Mouse (Mus musculus): ENCODE data around the gene Foxi2. TPM values are rescaled to one million over a fixed set of nuclear protein-coding genes. Genes with fewer than 3 reads are reported as not detected.

Gene Foxi2
- total and polyA plus RNA-seq, 3 experiments, result not detected

- DNase-seq (ENCODE audit: extremely low read depth), result no peak
Observed at GRCm38 (mm10) chr7:135452366-135452765, 42.3 kb downstream of the Foxi2 start.

GRCm38 (mm10) chr7:135453690-135454089, 43.6 kb downstream of the Foxi2 start:
- no peaks in the 10 kb centered on the region for H3K9me3 ChIP-seq (replicated peaks; ENCODE audit: low read length)
- H3K9ac ChIP-seq (ENCODE audit: insufficient read depth, low read depth), result no peak overlapping the region
- in situ Hi-C loops (cut with MboI; ENCODE audit: low pct_ligation_motif_present, low pct_unique_long_range_greater_than_20kb, low sequenced_read_pairs), result no loop called here
- H3K4me3 ChIP-seq (replicated peaks in 1 of 3; ENCODE audit: low read depth in 2 of 3, low read length in 2 of 3, poor library complexity in 1 of 3), result no peak overlapping the region
- DNase-seq (ENCODE audit: extremely low read depth), result no peak
- H3K4me2 ChIP-seq (ENCODE audit: insufficient read depth, low read depth, poor library complexity, severe bottlenecking), result no peak overlapping the region
- H3K27me3 ChIP-seq (replicated peaks), result peaks cover 90% of the 10 kb centered on the region
- H3K36me3 ChIP-seq (replicated peaks in 1 of 2; ENCODE audit: control insufficient read depth in 1 of 2, insufficient read depth in 1 of 2, low read length in 1 of 2), result no peaks in the 10 kb centered on the region
- dilution Hi-C loops (cut with MboI; ENCODE audit: extremely low pct_ligation_motif_present, extremely low pct_unique_long_range_greater_than_20kb, low sequenced_read_pairs), result no loop called here
- H3K4me1 ChIP-seq (ENCODE audit: control insufficient read depth in 1 of 2, insufficient read depth in 2 of 2), result no peaks in the 10 kb centered on the region
- TF ChIP-seq BHLHE40 (IDR thresholded peaks at IDR 0.05; ENCODE audit: low read depth, low read length), result no peak
- TF ChIP-seq PAX5 (IDR thresholded peaks at IDR 0.05; ENCODE audit: low read length), result no peak
- TF ChIP-seq MXI1 (IDR thresholded peaks at IDR 0.05; ENCODE audit: low read depth, low read length), result no peak
- TF ChIP-seq ETS1 (conservative IDR thresholded peaks at IDR 0.05; ENCODE audit: low read depth, low read length), result no peak
- no peak for TF ChIP-seq UBTF (IDR thresholded peaks at IDR 0.05; ENCODE audit: low read depth, low read length)
- no peak for TF ChIP-seq RAD21 (IDR thresholded peaks at IDR 0.05; ENCODE audit: low read depth, low read length)
- no peak for TF ChIP-seq ZMIZ1 (IDR thresholded peaks at IDR 0.05; ENCODE audit: low read depth, low read length)
- no peak for TF ChIP-seq HCFC1 (IDR thresholded peaks at IDR 0.05; ENCODE audit: low read depth, low read length)
- no peak for TF ChIP-seq JUN (IDR thresholded peaks at IDR 0.05; ENCODE audit: insufficient read depth, low read depth, low read length)
- no peak for TF ChIP-seq NELFE (IDR thresholded peaks at IDR 0.05; ENCODE audit: low read depth, low read length)
- no peak for TF ChIP-seq SMC3 (IDR thresholded peaks at IDR 0.05; ENCODE audit: low read depth, low read length)
- TF ChIP-seq SIN3A (IDR thresholded peaks at IDR 0.05; ENCODE audit: low read length), result no peak
- no peak for TF ChIP-seq POLR2A (IDR thresholded peaks at IDR 0.05; ENCODE audit: low read depth, low read length)
- no peak for TF ChIP-seq ZC3H11A (IDR thresholded peaks at IDR 0.05; ENCODE audit: low read depth, low read length)
- no peak for TF ChIP-seq ELF1 (IDR thresholded peaks at IDR 0.05; ENCODE audit: low read depth, low read length)
- no peak for TF ChIP-seq MAX (IDR thresholded peaks at IDR 0.05; ENCODE audit: low read length)
- no peak for TF ChIP-seq USF2 (conservative IDR thresholded peaks at IDR 0.05; ENCODE audit: low read depth, low read length)
- no peak for TF ChIP-seq TBP (conservative IDR thresholded peaks at IDR 0.05; ENCODE audit: low read depth, low read length)
- no peaks in the 10 kb centered on the region for H3K79me2 ChIP-seq (replicated peaks; ENCODE audit: control insufficient read depth, extremely low read depth, insufficient read depth, poor library complexity, severe bottlenecking)
- H3K27ac ChIP-seq (ENCODE audit: insufficient read depth, low read depth), result no peak overlapping the region

More at GRCm38 (mm10) chr7:135452366-135452765, 42.3 kb downstream of the Foxi2 start:
- Histone ChIP-seq H3K79me2 (replicated peaks; ENCODE audit: control insufficient read depth, extremely low read depth, insufficient read depth, poor library complexity, severe bottlenecking) (no peaks in the 10 kb centered on the region), H3K4me1 (ENCODE audit: control insufficient read depth in 1 of 2, insufficient read depth in 2 of 2) (no peaks in the 10 kb centered on the region), H3K4me2 (ENCODE audit: insufficient read depth, low read depth, poor library complexity, severe bottlenecking) (no peak overlapping the region), H3K4me3 (replicated peaks in 1 of 3; ENCODE audit: low read depth in 2 of 3, low read length in 2 of 3, poor library complexity in 1 of 3) (no peak overlapping the region), H3K36me3 (replicated peaks in 1 of 2; ENCODE audit: control insufficient read depth in 1 of 2, insufficient read depth in 1 of 2, low read length in 1 of 2) (no peaks in the 10 kb centered on the region), H3K9me3 (replicated peaks; ENCODE audit: low read length) (no peaks in the 10 kb centered on the region), H3K9ac (ENCODE audit: insufficient read depth, low read depth) (no peak overlapping the region), H3K27me3 (replicated peaks) (peaks cover 88% of the 10 kb centered on the region), H3K27ac (ENCODE audit: insufficient read depth, low read depth) (no peak overlapping the region)
- in situ Hi-C loops (cut with MboI; ENCODE audit: low pct_ligation_motif_present, low pct_unique_long_range_greater_than_20kb, low sequenced_read_pairs), result no loop called here
- dilution Hi-C loops (cut with MboI; ENCODE audit: extremely low pct_ligation_motif_present, extremely low pct_unique_long_range_greater_than_20kb, low sequenced_read_pairs), result no loop called here
- no peak for TF ChIP-seq KAT2A (IDR thresholded peaks at IDR 0.05; ENCODE audit: insufficient replicate concordance, low read length)
- TF ChIP-seq UBTF (IDR thresholded peaks at IDR 0.05; ENCODE audit: low read depth, low read length), result no peak
- TF ChIP-seq NRF1 (IDR thresholded peaks at IDR 0.05; ENCODE audit: low read depth, low read length), result no peak
- TF ChIP-seq HCFC1 (IDR thresholded peaks at IDR 0.05; ENCODE audit: low read depth, low read length), result no peak
- no peak for TF ChIP-seq ELF1 (IDR thresholded peaks at IDR 0.05; ENCODE audit: low read depth, low read length)
- TF ChIP-seq CTCF (conservative IDR thresholded peaks at IDR 0.05 in 1 of 2, IDR thresholded peaks at IDR 0.05 in 1 of 2; ENCODE audit: low read depth in 2 of 2, low read length in 2 of 2), result no peak
- TF ChIP-seq E2F4 (IDR thresholded peaks at IDR 0.05; ENCODE audit: insufficient replicate concordance, low read depth, low read length), result no peak
- no peak for TF ChIP-seq MYC (IDR thresholded peaks at IDR 0.05; ENCODE audit: low read depth, low read length)
- no peak for TF ChIP-seq NELFE (IDR thresholded peaks at IDR 0.05; ENCODE audit: low read depth, low read length)
- TF ChIP-seq RCOR1 (conservative IDR thresholded peaks at IDR 0.05; ENCODE audit: low read depth, low read length), result no peak
- TF ChIP-seq ZKSCAN1 (IDR thresholded peaks at IDR 0.05; ENCODE audit: borderline replicate concordance, low read depth, low read length), result no peak
- no peak for TF ChIP-seq IRF4 (IDR thresholded peaks at IDR 0.05; ENCODE audit: low read depth, low read length)
- TF ChIP-seq USF1 (IDR thresholded peaks at IDR 0.05; ENCODE audit: low read depth, low read length), result no peak
- TF ChIP-seq CHD1 (IDR thresholded peaks at IDR 0.05; ENCODE audit: low read depth, low read length), result no peak
- no peak for TF ChIP-seq RAD21 (IDR thresholded peaks at IDR 0.05; ENCODE audit: low read depth, low read length)
- no peak for TF ChIP-seq MXI1 (IDR thresholded peaks at IDR 0.05; ENCODE audit: low read depth, low read length)
